Mouse (Mus musculus): ENCODE measurements around the gene Gm44503.

DNA sequence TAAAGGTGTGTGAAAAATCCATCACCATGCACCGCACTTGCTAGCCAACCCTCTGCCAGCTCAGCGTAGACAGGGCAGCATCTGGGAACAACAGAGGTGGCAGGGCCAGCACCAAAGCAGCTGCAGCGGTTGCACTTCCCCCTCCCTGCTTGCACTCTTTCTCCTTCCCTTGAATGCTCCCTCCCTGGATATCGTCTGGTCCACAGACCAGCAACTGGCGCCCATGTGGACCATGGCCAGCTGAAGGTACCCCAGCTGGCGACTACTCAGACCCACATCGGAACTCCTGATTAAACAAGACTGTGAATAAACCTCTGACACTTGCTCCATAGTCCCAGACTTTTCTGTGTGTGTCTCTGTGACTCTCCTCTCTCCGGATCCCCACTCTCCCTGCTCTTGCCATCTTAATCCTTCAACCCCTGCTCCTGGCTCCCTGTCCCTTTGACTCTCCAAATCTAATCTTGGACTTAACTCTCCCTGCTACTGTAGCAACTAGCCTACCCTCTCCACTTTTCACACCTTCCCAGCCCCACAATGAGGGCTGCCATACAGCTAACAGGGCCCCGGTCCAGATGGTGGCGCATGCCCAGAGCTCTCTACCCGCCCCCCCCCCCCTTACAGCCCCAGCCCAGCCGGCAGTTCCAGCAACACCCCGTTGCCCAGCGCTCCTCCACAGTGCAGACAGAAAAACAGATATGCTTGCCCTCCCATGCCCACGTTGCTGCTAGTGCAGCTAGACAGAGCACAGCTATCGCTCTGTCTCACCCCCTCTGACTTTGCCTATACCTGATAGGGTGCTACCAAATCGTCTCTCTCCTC, 67.4 kb downstream of the Gm44503 start:
- TF ChIP-seq POLR2A (IDR thresholded peaks at IDR 0.05; ENCODE audit: low read depth, low read length) (no peak), CTCF (IDR thresholded peaks at IDR 0.05; ENCODE audit: extremely low read depth, insufficient read depth, insufficient read length, insufficient replicate concordance) (no peak)

Measured in spleen, adult 2 months (tissue).